Mouse (Mus musculus): ENCODE results near the gene Tmem9b. TPM values are rescaled to one million over a fixed set of nuclear protein-coding genes. Genes with fewer than 3 reads are reported as not detected.
A peak's percentile ranks its signal among the peaks of the same experiment; 100 is the strongest.

The Tmem9b gene
- total RNA-seq, 2 experiments from 2014 or later, result 32.3 to 33.7 TPM

DNA sequence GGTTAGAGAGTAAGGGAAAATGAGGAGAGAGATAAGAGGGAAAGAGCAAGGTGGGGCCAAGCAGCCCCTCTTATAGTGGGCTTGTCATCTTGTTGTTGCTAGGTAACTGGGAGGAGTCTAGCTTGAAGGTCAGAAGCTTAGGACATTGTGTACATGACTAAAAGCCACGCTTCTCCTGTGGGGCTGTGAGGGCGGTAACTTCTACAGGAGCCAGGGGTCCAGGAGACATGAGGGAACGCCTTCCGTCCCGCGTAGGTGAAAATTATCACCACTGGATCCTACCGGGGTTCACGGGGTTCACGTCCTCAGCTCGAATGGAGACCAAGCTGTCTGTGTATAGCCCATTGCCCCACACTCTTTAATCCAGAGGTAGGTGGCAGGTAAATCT, 57.3 kb downstream of the Tmem9b start:
- intact Hi-C loops (cut with DNase I), result no loop called here
- DNase-seq, result no peak

DNA sequence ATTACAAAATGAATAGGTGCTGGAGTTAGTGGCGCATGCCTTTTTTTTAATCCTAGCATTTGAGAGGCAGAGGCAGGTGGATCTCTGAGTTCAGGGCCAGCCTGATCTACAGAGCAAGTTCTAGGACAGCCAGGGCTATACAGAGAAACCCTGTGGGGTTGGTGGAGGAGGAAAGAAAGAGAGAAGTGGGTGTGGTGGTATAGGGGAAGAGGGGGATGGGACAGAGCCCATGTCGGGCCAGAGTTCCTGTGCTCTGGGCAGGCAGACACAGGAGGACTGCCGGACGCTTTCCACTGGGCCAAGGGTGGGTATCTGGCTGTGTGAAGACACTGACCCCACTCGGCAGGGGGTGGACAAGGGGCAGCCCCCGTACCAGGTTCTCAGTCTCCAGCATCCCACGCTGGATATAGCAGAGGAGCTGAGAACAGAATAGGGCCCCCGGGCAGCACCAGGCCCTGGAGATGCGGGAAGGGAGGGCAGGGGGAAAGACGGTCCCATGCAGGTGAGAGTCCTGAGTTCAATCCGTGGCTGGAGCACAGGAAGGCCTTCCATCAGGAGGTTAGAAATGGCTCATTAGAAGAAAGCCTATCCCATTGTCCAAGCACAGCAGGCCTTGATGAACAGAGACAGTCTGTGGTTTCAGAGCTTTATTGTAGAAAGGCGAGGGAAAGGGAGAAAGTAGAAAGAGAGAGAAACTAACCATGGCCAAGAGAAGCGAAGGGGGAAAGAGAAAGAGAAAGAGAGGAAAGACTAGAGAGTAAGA, 57.9 kb downstream of the Tmem9b start:
- intact Hi-C loops (cut with DNase I), result no loop called here
- no peak for DNase-seq

DNA sequence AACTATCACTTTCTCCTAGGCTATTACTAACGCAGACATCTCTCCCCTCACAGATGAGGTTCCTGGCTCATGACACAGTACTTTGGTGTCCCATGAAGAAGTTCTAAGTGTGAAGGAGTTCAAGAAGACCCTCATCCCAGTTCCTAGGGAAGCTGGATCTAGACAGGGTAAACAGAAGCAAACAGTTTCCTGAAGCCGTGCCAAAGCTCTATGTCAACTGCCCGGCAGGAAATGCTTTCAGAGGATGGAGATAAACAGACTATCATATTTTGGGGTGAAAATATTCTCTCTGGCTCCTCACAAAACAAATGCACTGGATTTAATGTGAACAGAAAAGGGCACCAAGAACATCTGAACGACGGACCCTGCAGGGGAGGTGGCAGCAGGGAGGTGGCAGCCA, 61.7 kb downstream of the Tmem9b start:
- peak; percentile 17 to 38 for DNase-seq
- intact Hi-C loops (cut with DNase I), result no loop called here

DNA sequence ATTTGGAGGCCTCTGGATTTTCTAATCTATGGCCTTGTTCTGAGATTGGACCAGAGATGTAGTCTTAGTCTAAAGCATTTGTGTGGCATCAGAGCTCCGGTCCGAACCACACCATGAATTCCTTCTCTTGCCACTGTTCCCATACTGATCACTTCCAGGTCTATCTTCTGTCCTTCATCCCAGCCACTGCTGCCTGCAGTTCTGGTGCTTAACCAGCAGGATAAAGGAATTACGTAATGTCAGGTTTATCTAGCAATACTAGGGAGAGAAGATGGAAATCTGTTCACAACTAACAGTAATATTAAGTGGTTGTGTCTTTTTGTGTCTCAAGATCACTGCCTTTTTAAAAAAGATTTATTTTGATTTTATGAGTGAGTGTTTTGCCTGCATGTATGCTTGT, 62.6 kb downstream of the Tmem9b start:
- DNase-seq, result no peak
- intact Hi-C loops (cut with DNase I), result no loop called here

DNA sequence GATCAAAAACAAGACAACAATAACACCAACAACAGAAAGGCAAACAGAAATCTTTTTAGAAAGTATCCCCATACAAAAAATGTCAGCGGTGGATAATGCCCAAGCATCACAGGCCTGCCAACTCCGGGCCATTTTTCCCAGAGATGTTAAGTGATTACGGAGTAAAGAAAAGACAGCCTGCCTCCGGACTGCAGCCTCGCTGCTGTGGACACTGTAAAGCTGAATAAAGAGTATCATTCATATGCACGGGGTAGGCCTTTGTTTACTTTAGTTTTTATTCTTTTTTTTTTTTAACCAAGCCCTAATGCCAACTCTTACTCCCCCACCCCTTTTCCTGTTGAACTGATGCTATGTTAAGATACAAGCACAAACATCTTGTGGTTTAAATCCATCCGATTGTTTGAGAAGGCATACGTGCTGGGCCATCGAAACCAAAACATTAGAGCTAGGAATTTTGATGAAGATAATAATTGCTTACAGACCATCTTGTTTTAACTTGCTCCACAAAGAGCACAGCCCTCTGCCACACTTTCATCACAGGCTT, 66.0 kb downstream of the Tmem9b start:
- no peak for DNase-seq
- intact Hi-C loops (cut with DNase I), result no loop called here

Other genes starting within 250 kb of the Tmem9b start
- gene Trim66, start 244.7 kb downstream of the Tmem9b start, total RNA-seq (2021), result under 1 TPM; 0.02 to 0.12 TPM
- gene Rpl27a, start 233.7 kb downstream of the Tmem9b start, total RNA-seq (2021), result 100 to 1,000 TPM; 100 to 103 TPM
- 10 to 100 TPM; 33.5 to 35.2 TPM for gene St5, start 49.3 kb downstream of the Tmem9b start, total RNA-seq (2021)
- gene Akip1, start 49.2 kb downstream of the Tmem9b start, total RNA-seq (2021), result 10 to 100 TPM; 12.1 to 12.4 TPM
- under 1 TPM in 1 of 2 experiments, not detected in 1; 0.38 TPM for gene BC051019, start 29.0 kb downstream of the Tmem9b start, total RNA-seq (2021)
- not detected for gene Ascl3, start 21.1 kb downstream of the Tmem9b start, total RNA-seq (2021)
- gene Nrip3, start 29.1 kb upstream of the Tmem9b start, total RNA-seq (2021), result under 1 TPM; 0.20 to 0.29 TPM
- 10 to 100 TPM; 15.4 to 15.6 TPM for gene Scube2, start 112.8 kb upstream of the Tmem9b start, total RNA-seq (2021)
- gene Dennd5a, start 207.6 kb upstream of the Tmem9b start, total RNA-seq (2021), result 100 to 1,000 TPM; 151 to 158 TPM
- 10 to 100 TPM; 46.6 to 47.7 TPM for gene Tmem41b, start 234.1 kb upstream of the Tmem9b start, total RNA-seq (2021)